Mouse (Mus musculus): Measurements from ENCODE around the gene Mpv17l2. TPM values are rescaled to one million over a fixed set of nuclear protein-coding genes. Genes with fewer than 3 reads are reported as not detected.

Gene Mpv17l2
- total RNA-seq, 1 experiment from 2014 or later, result 7.0 TPM

- no peak for ATAC-seq (replicated peaks in 1 of 2; ENCODE audit: insufficient read depth in 1 of 2, low FRiP score in 2 of 2, low TSS enrichment in 1 of 2, low read depth in 1 of 2, poor library complexity in 2 of 2, severe bottlenecking in 2 of 2)
These were observed 2.5 kb downstream of the Mpv17l2 start for GRCm38 (mm10) chr8:70758308-70758615.

GRCm38 (mm10) chr8:70757523-70758307 lies 3.0 kb downstream of the Mpv17l2 start:
- ATAC-seq (replicated peaks in 1 of 2; ENCODE audit: insufficient read depth in 1 of 2, low FRiP score in 2 of 2, low TSS enrichment in 1 of 2, low read depth in 1 of 2, poor library complexity in 2 of 2, severe bottlenecking in 2 of 2), result no peak

- no peak for ATAC-seq (replicated peaks in 1 of 2; ENCODE audit: insufficient read depth in 1 of 2, low FRiP score in 2 of 2, low TSS enrichment in 1 of 2, low read depth in 1 of 2, poor library complexity in 2 of 2, severe bottlenecking in 2 of 2)
These were observed 4.2 kb downstream of the Mpv17l2 start for GRCm38 (mm10) chr8:70756476-70757040.

- no peak for ATAC-seq (replicated peaks in 1 of 2; ENCODE audit: insufficient read depth in 1 of 2, low FRiP score in 2 of 2, low TSS enrichment in 1 of 2, low read depth in 1 of 2, poor library complexity in 2 of 2, severe bottlenecking in 2 of 2)
These were observed 4.9 kb downstream of the Mpv17l2 start for GRCm38 (mm10) chr8:70755661-70756475.

GRCm38 (mm10) chr8:70754871-70755660 lies 5.7 kb downstream of the Mpv17l2 start:
- ATAC-seq (replicated peaks in 1 of 2; ENCODE audit: insufficient read depth in 1 of 2, low FRiP score in 2 of 2, low TSS enrichment in 1 of 2, low read depth in 1 of 2, poor library complexity in 2 of 2, severe bottlenecking in 2 of 2), result no peak

- ATAC-seq (replicated peaks in 1 of 2; ENCODE audit: insufficient read depth in 1 of 2, low FRiP score in 2 of 2, low TSS enrichment in 1 of 2, low read depth in 1 of 2, poor library complexity in 2 of 2, severe bottlenecking in 2 of 2), result peak; percentile 97
These were observed 6.5 kb downstream of the Mpv17l2 start, which contains the start of gene Rab3a for GRCm38 (mm10) chr8:70754043-70754870. TSS of gene Rab3a (plus strand) at chr8:70754679.

GRCm38 (mm10) chr8:70753151-70753550 lies 7.6 kb downstream of the Mpv17l2 start:
- ATAC-seq (replicated peaks in 1 of 2; ENCODE audit: insufficient read depth in 1 of 2, low FRiP score in 2 of 2, low TSS enrichment in 1 of 2, low read depth in 1 of 2, poor library complexity in 2 of 2, severe bottlenecking in 2 of 2), result no peak

GRCm38 (mm10) chr8:70752000-70752764 lies 8.6 kb downstream of the Mpv17l2 start:
- ATAC-seq (replicated peaks in 1 of 2; ENCODE audit: insufficient read depth in 1 of 2, low FRiP score in 2 of 2, low TSS enrichment in 1 of 2, low read depth in 1 of 2, poor library complexity in 2 of 2, severe bottlenecking in 2 of 2), result no peak

GRCm38 (mm10) chr8:70750128-70750680 lies 10.5 kb downstream of the Mpv17l2 start:
- ATAC-seq (replicated peaks in 1 of 2; ENCODE audit: insufficient read depth in 1 of 2, low FRiP score in 2 of 2, low TSS enrichment in 1 of 2, low read depth in 1 of 2, poor library complexity in 2 of 2, severe bottlenecking in 2 of 2), result no peak

GRCm38 (mm10) chr8:70749097-70749674 lies 11.6 kb downstream of the Mpv17l2 start:
- no peak for ATAC-seq (replicated peaks in 1 of 2; ENCODE audit: insufficient read depth in 1 of 2, low FRiP score in 2 of 2, low TSS enrichment in 1 of 2, low read depth in 1 of 2, poor library complexity in 2 of 2, severe bottlenecking in 2 of 2)

- ATAC-seq (replicated peaks in 1 of 2; ENCODE audit: insufficient read depth in 1 of 2, low FRiP score in 2 of 2, low TSS enrichment in 1 of 2, low read depth in 1 of 2, poor library complexity in 2 of 2, severe bottlenecking in 2 of 2), result no peak
These were observed 12.3 kb downstream of the Mpv17l2 start for GRCm38 (mm10) chr8:70748246-70749096.

GRCm38 (mm10) chr8:70747211-70747890 lies 13.4 kb downstream of the Mpv17l2 start:
- no peak for ATAC-seq (replicated peaks in 1 of 2; ENCODE audit: insufficient read depth in 1 of 2, low FRiP score in 2 of 2, low TSS enrichment in 1 of 2, low read depth in 1 of 2, poor library complexity in 2 of 2, severe bottlenecking in 2 of 2)

GRCm38 (mm10) chr8:70746676-70747075 lies 14.1 kb downstream of the Mpv17l2 start:
- ATAC-seq (replicated peaks in 1 of 2; ENCODE audit: insufficient read depth in 1 of 2, low FRiP score in 2 of 2, low TSS enrichment in 1 of 2, low read depth in 1 of 2, poor library complexity in 2 of 2, severe bottlenecking in 2 of 2), result no peak

- ATAC-seq (replicated peaks in 1 of 2; ENCODE audit: insufficient read depth in 1 of 2, low FRiP score in 2 of 2, low TSS enrichment in 1 of 2, low read depth in 1 of 2, poor library complexity in 2 of 2, severe bottlenecking in 2 of 2), result no peak
These were observed 15.0 kb downstream of the Mpv17l2 start for GRCm38 (mm10) chr8:70745691-70746220.
